Mouse (Mus musculus) CH12.LX (cell line): ENCODE results near the gene 2610318N02Rik. TPM values are rescaled to one million over a fixed set of nuclear protein-coding genes. Genes with fewer than 3 reads are reported as not detected.
A peak's percentile ranks its signal among the peaks of the same experiment; 100 is the strongest.

Experiments used
- DNase-seq: peaks from one replicate; pipeline ENCODE4 v3.0.0-alpha.2; 2013; ENCODE audit errors: extremely low read depth
- H3K27ac ChIP-seq: 2 replicates; pipeline ENCODE4 v1.5.1; 2012; ENCODE audit warnings: low read depth, mild to moderate bottlenecking, control low read depth, moderate library complexity; ENCODE audit not compliant: insufficient read depth
- H3K27me3 ChIP-seq: replicated peaks from 2 replicates; pipeline ENCODE3; 2012; ENCODE audit warnings: inconsistent platforms
- H3K36me3 ChIP-seq, 2 experiments: replicated peaks in 1 of 2; 2 replicates each; pipeline versions ENCODE3 to v1.6.1; 2012; ENCODE audit warnings: inconsistent platforms in 1 of 2, low read length in 1 of 2, mild to moderate bottlenecking in 1 of 2, mixed read lengths in 1 of 2, moderate library complexity in 1 of 2; ENCODE audit not compliant: control insufficient read depth in 1 of 2, insufficient read depth in 1 of 2
- H3K4me1 ChIP-seq, 2 experiments: 2 replicates each; pipeline ENCODE4 v1.6.1; 2012; ENCODE audit warnings: inconsistent platforms in 1 of 2, moderate library complexity in 1 of 2; ENCODE audit not compliant: insufficient read depth in 2 of 2, control insufficient read depth in 1 of 2
- H3K4me2 ChIP-seq: 2 replicates; pipeline ENCODE4 v1.6.1; 2012; ENCODE audit warnings: low read depth, mild to moderate bottlenecking, control low read depth; ENCODE audit not compliant: poor library complexity, insufficient read depth, severe bottlenecking
- H3K4me3 ChIP-seq, 3 experiments: fragments of 150-350 bp in 1 of 3; sonication (generic) in 1 of 3; replicated peaks in 1 of 3; 2 replicates each; pipeline versions ENCODE3 to v1.5.1; 2011 to 2012; ENCODE audit warnings: low read depth in 2 of 3, low read length in 2 of 3, mild to moderate bottlenecking in 2 of 3, moderate library complexity in 2 of 3, control low read depth in 1 of 3, improper control_type of control experiment in 1 of 3, inconsistent platforms in 1 of 3, mixed read lengths in 1 of 3; ENCODE audit not compliant: poor library complexity in 1 of 3
- H3K79me2 ChIP-seq: replicated peaks from 2 replicates; pipeline ENCODE4 v1.6.1; 2012; ENCODE audit warnings: mild to moderate bottlenecking, moderate library complexity; ENCODE audit not compliant: control insufficient read depth, poor library complexity, insufficient read depth, severe bottlenecking; ENCODE audit errors: extremely low read depth
- H3K9ac ChIP-seq: 2 replicates; pipeline ENCODE4 v1.6.1; 2012; ENCODE audit warnings: low read depth, mild to moderate bottlenecking, control low read depth, moderate library complexity; ENCODE audit not compliant: insufficient read depth
- H3K9me3 ChIP-seq: replicated peaks from 2 replicates; pipeline ENCODE3; 2012; ENCODE audit warnings: low read length, inconsistent platforms, mixed read lengths
- BHLHE40 ChIP-seq: IDR thresholded peaks from 2 replicates; pipeline ENCODE4 v1.6.1; 2011; ENCODE audit warnings: mild to moderate bottlenecking, low read depth, low read length, improper control_type of control experiment
- CHD1 ChIP-seq: IDR thresholded peaks from 2 replicates; pipeline ENCODE4 v1.6.1; 2012; ENCODE audit warnings: low read depth, low read length, improper control_type of control experiment, inconsistent platforms
- CHD2 ChIP-seq: IDR thresholded peaks from 2 replicates; pipeline ENCODE4 v1.6.1; 2011; ENCODE audit warnings: low read length, improper control_type of control experiment
- CTCF ChIP-seq, 2 experiments: IDR thresholded peaks in 1 of 2; conservative IDR thresholded peaks in 1 of 2; 2 replicates each; pipeline ENCODE4 v1.5.1; 2011 to 2012; ENCODE audit warnings: low read depth in 2 of 2, low read length in 2 of 2, improper control_type of control experiment in 1 of 2, inconsistent platforms in 1 of 2, mild to moderate bottlenecking in 1 of 2, moderate library complexity in 1 of 2
- E2F4 ChIP-seq: IDR thresholded peaks from 2 replicates; pipeline ENCODE4 v1.6.1; 2011; ENCODE audit warnings: low read depth, low read length, improper control_type of control experiment; ENCODE audit not compliant: insufficient replicate concordance
- ELF1 ChIP-seq: IDR thresholded peaks from 2 replicates; pipeline ENCODE4 v1.6.1; 2014; ENCODE audit warnings: low read depth, mild to moderate bottlenecking, inconsistent platforms, low read length, improper control_type of control experiment
- EP300 ChIP-seq: IDR thresholded peaks from 2 replicates; pipeline ENCODE4 v1.6.1; 2011; ENCODE audit warnings: low read length, improper control_type of control experiment
- ETS1 ChIP-seq: conservative IDR thresholded peaks from 2 replicates; pipeline ENCODE4 v1.6.1; 2012; ENCODE audit warnings: low read depth, mild to moderate bottlenecking, inconsistent platforms, low read length, improper control_type of control experiment, moderate library complexity
- GABPA ChIP-seq: IDR thresholded peaks from 2 replicates; pipeline ENCODE4 v1.6.1; 2012; ENCODE audit warnings: low read depth, low read length, improper control_type of control experiment, inconsistent platforms; ENCODE audit not compliant: insufficient replicate concordance
- HCFC1 ChIP-seq: IDR thresholded peaks from 2 replicates; pipeline ENCODE4 v1.6.1; 2012; ENCODE audit warnings: low read depth, mild to moderate bottlenecking, inconsistent platforms, low read length, improper control_type of control experiment
- IRF4 ChIP-seq: IDR thresholded peaks from 2 replicates; pipeline ENCODE4 v1.6.1; 2014; ENCODE audit warnings: low read depth, mild to moderate bottlenecking, inconsistent platforms, low read length, improper control_type of control experiment
- JUN ChIP-seq: IDR thresholded peaks from 2 replicates; pipeline ENCODE4 v1.6.1; 2011; ENCODE audit warnings: low read depth, mild to moderate bottlenecking, low read length, improper control_type of control experiment, moderate library complexity; ENCODE audit not compliant: insufficient read depth
- JUND ChIP-seq: conservative IDR thresholded peaks from 2 replicates; pipeline ENCODE4 v1.6.1; 2011; ENCODE audit warnings: low read depth, low read length, improper control_type of control experiment
- KAT2A ChIP-seq: IDR thresholded peaks from 2 replicates; pipeline ENCODE4 v1.6.1; 2012; ENCODE audit warnings: low read length, improper control_type of control experiment, inconsistent platforms; ENCODE audit not compliant: insufficient replicate concordance
- MAFK ChIP-seq: IDR thresholded peaks from 2 replicates; pipeline ENCODE4 v1.6.1; 2011; ENCODE audit warnings: low read length, improper control_type of control experiment; ENCODE audit not compliant: insufficient replicate concordance
- MAX ChIP-seq: IDR thresholded peaks from 2 replicates; pipeline ENCODE4 v1.6.1; 2011; ENCODE audit warnings: low read length, improper control_type of control experiment
- MAZ ChIP-seq: IDR thresholded peaks from 2 replicates; pipeline ENCODE4 v1.6.1; 2012; ENCODE audit warnings: low read depth, mild to moderate bottlenecking, inconsistent platforms, low read length, improper control_type of control experiment, moderate library complexity
- MEF2A ChIP-seq: IDR thresholded peaks from 2 replicates; pipeline ENCODE4 v1.6.1; 2014; ENCODE audit warnings: low read depth, mild to moderate bottlenecking, inconsistent platforms, low read length, improper control_type of control experiment, borderline replicate concordance
- MXI1 ChIP-seq: IDR thresholded peaks from 2 replicates; pipeline ENCODE4 v1.6.1; 2011; ENCODE audit warnings: mild to moderate bottlenecking, low read depth, low read length, improper control_type of control experiment
- MYC ChIP-seq: IDR thresholded peaks from 2 replicates; pipeline ENCODE4 v1.6.1; 2011; ENCODE audit warnings: low read depth, mild to moderate bottlenecking, improper control_type of control experiment, low read length
- NELFE ChIP-seq: IDR thresholded peaks from 2 replicates; pipeline ENCODE4 v1.6.1; 2011; ENCODE audit warnings: low read depth, low read length, improper control_type of control experiment
- NRF1 ChIP-seq: IDR thresholded peaks from 2 replicates; pipeline ENCODE4 v1.6.1; 2014; ENCODE audit warnings: low read depth, mild to moderate bottlenecking, inconsistent platforms, low read length, improper control_type of control experiment, moderate library complexity
- PAX5 ChIP-seq: IDR thresholded peaks from 2 replicates; pipeline ENCODE4 v1.6.1; 2012; ENCODE audit warnings: low read length, inconsistent platforms, mixed read lengths
- POLR2A ChIP-seq: IDR thresholded peaks from 2 replicates; pipeline ENCODE4 v1.6.1; 2011; ENCODE audit warnings: low read depth, mild to moderate bottlenecking, improper control_type of control experiment, low read length
- POLR2AphosphoS2 ChIP-seq: IDR thresholded peaks from 2 replicates; pipeline ENCODE4 v1.6.1; 2011; ENCODE audit warnings: low read depth, low read length, improper control_type of control experiment
- RAD21 ChIP-seq: IDR thresholded peaks from 2 replicates; pipeline ENCODE4 v1.6.1; 2011; ENCODE audit warnings: low read depth, mild to moderate bottlenecking, low read length, improper control_type of control experiment, moderate library complexity
- RCOR1 ChIP-seq: conservative IDR thresholded peaks from 2 replicates; pipeline ENCODE4 v1.6.1; 2012; ENCODE audit warnings: low read depth, mild to moderate bottlenecking, inconsistent platforms, low read length, improper control_type of control experiment
- SIN3A ChIP-seq: IDR thresholded peaks from 2 replicates; pipeline ENCODE4 v1.6.1; 2012; ENCODE audit warnings: low read length, improper control_type of control experiment, inconsistent platforms
- TBP ChIP-seq: conservative IDR thresholded peaks from 2 replicates; pipeline ENCODE4 v1.6.1; 2011; ENCODE audit warnings: low read depth, low read length, improper control_type of control experiment
- TCF12 ChIP-seq: IDR thresholded peaks from 2 replicates; pipeline ENCODE4 v1.6.1; 2014; ENCODE audit warnings: low read depth, mild to moderate bottlenecking, inconsistent platforms, low read length, improper control_type of control experiment
- UBTF ChIP-seq: IDR thresholded peaks from 2 replicates; pipeline ENCODE4 v1.6.1; 2012; ENCODE audit warnings: low read depth, mild to moderate bottlenecking, inconsistent platforms, low read length, improper control_type of control experiment, moderate library complexity
- USF2 ChIP-seq: conservative IDR thresholded peaks from 2 replicates; pipeline ENCODE4 v1.6.1; 2011; ENCODE audit warnings: low read depth, low read length, improper control_type of control experiment
- ZMIZ1 ChIP-seq: IDR thresholded peaks from 2 replicates; pipeline ENCODE4 v1.6.1; 2012; ENCODE audit warnings: low read depth, mild to moderate bottlenecking, inconsistent platforms, low read length, improper control_type of control experiment
- dilution Hi-C: fragments of 300-500 bp; cut with MboI; formaldehyde crosslinking; loops from 2 replicates; pipeline ENCODE4 v1.14.3; 2020; ENCODE audit warnings: low sequenced_read_pairs; ENCODE audit not compliant: extremely low pct_unique_long_range_greater_than_20kb, extremely low pct_ligation_motif_present
- in situ Hi-C: fragments of 300-500 bp; cut with MboI; formaldehyde crosslinking; loops from 3 replicates; pipeline ENCODE4 v1.14.3; 2019; ENCODE audit warnings: low sequenced_read_pairs, low pct_ligation_motif_present, low pct_unique_long_range_greater_than_20kb, mixed read lengths
- polyA plus RNA-seq: library from polyadenylated mRNA; unstranded; fragments of >175 nt; gene quantifications from 2 replicates; pipeline ENCODE4 v1.2.1, GENCODE M21; 2012; ENCODE audit warnings: low read depth; ENCODE audit not compliant: insufficient read length
- total RNA-seq, 2 experiments: library from RNA; depleted of rRNA; stranded (reverse); fragments of 300-350 nt in 1 of 2; fragments of >200 nt in 1 of 2; gene quantifications; 2 replicates each; pipeline ENCODE4 v1.2.3; 2012 to 2014

2610318N02Rik gene
- total and polyA plus RNA-seq, 3 experiments, result 21.0 to 78.4 (median 33.3) TPM

DNA sequence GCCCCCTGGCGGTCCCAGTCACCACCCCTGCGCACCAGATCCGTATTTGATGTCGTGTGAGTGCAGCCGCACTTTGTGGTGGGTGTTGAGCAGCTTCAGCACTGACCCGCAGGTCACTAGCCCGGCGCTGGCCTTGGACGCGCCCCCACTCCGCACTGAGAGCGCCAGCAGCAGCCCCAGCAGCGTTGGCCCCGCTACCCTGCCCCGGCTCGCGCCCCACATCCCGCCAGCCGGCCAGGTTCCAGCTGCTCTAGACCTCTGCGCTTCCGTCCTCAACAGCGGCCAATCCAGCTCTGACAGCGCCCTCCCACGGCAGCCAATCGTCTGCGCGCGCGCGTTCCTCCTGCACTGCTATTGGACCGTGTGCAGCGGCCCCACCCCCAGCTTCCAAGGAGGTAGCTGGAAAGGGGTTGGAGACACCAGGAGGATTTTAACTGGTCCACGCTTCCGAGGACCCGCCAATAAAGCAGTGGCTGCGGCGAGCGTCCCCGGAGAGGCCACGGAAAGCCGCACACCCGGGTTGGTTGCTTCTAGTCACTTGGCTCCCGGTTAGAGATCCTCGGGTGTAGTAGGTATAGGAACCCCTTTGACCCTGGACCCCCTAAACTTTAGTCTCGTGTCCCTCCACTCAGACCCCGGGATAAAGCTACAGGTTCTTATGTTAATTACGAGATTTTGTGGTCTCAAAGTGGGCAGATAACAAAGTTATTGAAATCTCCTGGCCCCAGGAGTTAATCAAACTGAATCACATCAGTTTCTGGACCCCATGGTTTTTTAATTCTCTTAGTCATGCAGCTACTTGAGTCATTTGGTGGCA is 7.3 kb upstream of the 2610318N02Rik start, which contains the start of gene Sdf2l1 (continued):
- TF ChIP-seq GABPA, result no peak

DNA sequence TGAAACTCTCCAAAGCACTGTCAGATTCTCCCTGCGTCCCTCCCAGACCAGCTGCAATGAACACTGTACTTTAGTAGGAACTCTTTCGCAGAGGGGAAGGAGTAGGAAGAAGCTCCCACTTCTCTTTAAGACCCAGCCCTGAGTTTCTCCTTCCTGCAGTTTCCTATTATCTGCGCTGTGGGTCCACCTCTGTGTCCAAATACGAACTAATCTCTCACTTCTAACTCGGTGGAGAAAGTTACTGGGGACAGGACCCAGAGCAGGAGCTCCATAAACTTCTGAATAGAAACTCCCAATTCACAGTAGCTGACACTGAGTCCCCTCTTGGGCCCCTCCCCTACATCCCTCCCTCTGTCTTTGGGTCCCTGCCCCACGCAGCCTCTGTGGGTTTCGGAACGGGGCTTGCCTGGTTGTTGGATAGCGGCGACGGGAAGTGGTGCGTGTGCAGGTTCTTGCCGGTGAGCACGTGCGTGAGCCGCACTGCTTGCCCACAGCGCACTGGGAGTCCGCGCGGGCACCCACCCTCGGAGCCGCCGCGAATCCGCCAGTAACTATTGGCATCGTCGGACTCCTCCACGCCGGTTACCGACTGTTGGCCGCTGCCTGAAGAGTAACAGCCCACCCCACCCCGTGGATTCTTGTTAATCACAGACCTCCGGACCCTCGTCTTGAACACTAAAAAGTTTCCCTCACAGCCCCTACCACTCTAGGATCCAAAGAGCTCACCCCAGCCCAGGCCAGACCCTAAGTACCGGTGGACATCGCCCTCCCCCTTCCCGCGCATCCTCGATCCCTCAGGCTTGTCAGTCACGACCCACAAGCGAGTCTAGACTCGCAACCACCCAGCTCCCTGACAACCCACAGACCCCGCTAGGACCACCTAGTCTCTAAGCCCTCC is 6.5 kb upstream of the 2610318N02Rik start:
- Histone ChIP-seq H3K4me3 (peak overlapping the region; percentile 75 to 92 (median 76)), H3K9ac (peak overlapping the region; percentile 58), H3K9me3 (no peaks in the 10 kb centered on the region), H3K36me3 (peaks cover 0 to 14% of the 10 kb centered on the region in 2 experiments), H3K4me2 (peak overlapping the region; percentile 83), H3K27me3 (no peaks in the 10 kb centered on the region), H3K4me1 (peaks cover 10 to 26% of the 10 kb centered on the region in 2 experiments), H3K79me2 (no peaks in the 10 kb centered on the region; the same call in 1 of the 2 replicates), H3K27ac (no peak overlapping the region)
- in situ Hi-C loops, result loop anchor here (5.0 kb wide), 2 partner anchors 71 to 151 kb away; partner anchors contain the start of gene Ube2l3
- dilution Hi-C loops, result no loop called here
- TF ChIP-seq PAX5 (no peak), MYC (peak; percentile 84; the same call in 1 of the 2 replicates), MAZ (no peak), ZMIZ1 (no peak), SIN3A (no peak), EP300 (no peak), HCFC1 (no peak), E2F4 (no peak), CHD2 (no peak), CTCF (conservative IDR thresholded peaks at IDR 0.05 in 1 of 2, IDR thresholded peaks at IDR 0.05 in 1 of 2; ENCODE audit: low read depth in 2 of 2, low read length in 2 of 2) (0 out of 4 replicates have a peak, but pooled peaks of 1 of the 2 experiments have one; percentile 12), JUND (no peak), USF2 (no peak), NELFE (no peak), POLR2A (no peak), POLR2AphosphoS2 (no peak), ELF1 (no peak), GABPA (no peak), RCOR1 (no peak), NRF1 (peak; percentile 40), ETS1 (no peak), BHLHE40 (peak; percentile 85), MAX (peak; percentile 83), MAFK (no peak), TCF12 (no peak), KAT2A (no peak), JUN (no peak), MEF2A (no peak), CHD1 (no peak), MXI1 (no peak), TBP (no peak), IRF4 (no peak), RAD21 (no peak), UBTF (no peak)
- DNase-seq, result no peak
